Mouse (Mus musculus): ENCODE measurements at regions not wholly inside any gene's neighbourhood (a gene's known extent, or its start where the extent isn't known, plus 50 kb on each side); places are given as distances from the start of the nearest gene placed in this dataset.
A peak's percentile ranks its signal among the peaks of the same experiment; 100 is the strongest.

DNA sequence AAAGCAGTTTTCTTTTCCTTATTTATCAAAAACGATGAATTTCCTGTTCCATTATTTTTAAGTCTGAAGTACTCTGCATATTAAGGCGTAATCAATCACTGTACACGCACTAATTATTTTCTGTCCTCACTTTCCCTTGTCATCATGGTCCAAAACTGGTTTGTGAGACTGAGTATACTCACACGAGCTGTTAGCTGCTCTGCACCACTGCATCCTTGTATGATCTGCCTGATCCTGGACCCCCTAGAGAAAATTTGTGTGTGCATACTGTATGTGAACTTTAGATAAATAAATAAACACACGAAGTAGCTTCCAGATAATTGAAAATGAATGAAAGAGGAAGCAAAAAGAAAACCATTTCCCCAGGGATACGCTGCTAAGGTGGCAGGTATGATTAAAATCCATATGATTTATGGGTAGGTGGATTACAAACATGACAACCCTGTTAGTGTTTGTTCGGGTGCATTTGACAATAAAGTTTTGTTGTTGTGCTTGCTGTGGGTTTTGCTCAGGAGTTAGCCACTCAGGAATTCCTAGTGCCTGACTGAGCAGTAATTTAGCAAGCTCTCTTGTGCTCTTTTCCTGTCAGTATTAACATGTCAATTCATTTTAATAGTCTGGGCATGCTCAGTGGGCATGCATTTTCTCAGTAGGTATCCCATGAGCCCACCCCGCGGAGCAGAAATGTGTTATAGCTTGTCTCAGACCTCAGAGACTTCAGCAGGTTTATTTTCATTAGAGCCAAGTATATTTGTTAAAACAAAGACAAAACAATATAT is 666.6 kb upstream of the Zeb2 start:
- DNase-seq (ENCODE audit: extremely low read depth, insufficient read length, low spot score) = no peak

DNA sequence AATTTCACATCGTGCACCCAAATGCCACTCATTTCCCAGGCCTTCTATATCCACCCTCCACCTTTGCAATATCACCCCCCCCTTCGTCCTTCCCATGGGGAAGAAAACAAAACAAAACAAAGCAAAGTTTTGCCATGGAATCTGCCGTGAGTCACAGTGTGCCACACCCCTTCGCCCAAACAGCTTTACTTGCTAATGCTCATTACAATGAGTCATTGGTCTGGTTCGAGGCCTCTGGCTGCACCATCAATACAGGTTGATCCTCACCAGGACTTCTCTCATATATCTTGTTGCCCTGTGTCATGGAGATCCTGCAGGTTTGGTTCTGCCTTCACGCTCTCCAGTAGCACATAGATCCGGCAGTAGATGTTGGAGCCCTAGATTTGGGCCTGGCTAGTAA is 660.3 kb upstream of the Zeb2 start:
- peak; percentile 13 for DNase-seq (ENCODE audit: extremely low read depth, insufficient read length, low spot score)

DNA sequence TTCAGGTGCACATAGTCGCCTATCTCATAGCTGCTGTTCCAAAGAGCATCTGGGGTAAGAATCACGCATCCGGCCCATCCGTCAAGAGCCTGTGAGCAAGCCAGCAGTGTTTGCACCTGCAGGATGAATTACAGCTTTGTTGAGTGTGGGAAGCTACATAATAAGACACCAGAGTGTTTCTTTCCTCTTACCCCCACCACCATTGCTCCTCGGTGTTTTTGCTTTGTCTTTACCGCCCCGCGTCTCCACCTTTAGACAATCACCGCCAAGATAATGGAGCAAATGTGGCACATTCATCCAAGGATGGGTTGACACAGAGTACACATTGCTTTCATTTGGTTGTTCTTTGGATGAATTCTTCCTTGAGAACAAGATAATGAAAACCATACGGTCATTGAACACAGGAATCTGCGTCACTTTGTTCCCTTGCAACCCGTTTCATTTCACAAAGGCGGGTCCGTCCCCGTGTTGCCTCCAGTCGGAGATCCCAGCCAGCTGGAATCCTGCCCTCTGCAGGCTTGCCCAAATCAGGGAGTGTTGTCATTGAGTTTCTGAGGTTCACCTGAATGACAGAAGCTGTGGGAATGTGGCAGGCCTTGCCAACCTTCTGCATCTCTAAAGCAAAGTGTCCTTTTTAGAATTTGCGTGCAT is 659.4 kb upstream of the Zeb2 start:
- no peak for DNase-seq (ENCODE audit: extremely low read depth, insufficient read length, low spot score)

DNA sequence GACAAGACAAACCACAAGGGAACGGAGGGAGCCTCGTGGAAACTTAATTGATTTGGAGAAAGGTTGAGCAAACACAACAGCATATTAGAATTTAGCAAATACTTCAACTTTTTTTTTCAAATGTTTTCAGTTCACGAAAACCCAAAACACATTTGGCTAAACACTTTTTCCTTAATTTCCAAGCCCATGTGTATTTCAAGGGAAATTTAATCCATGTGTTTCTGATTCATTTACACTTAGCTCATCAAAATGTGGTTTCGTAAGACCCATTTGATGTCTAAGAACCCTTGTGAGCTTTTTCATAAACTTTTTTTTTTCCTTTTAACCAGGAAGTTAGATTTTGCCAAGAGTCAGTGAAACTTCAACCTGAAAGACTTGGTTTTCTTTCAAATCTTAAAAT is 658.5 kb upstream of the Zeb2 start:
- no peak for DNase-seq (ENCODE audit: extremely low read depth, insufficient read length, low spot score)

DNA sequence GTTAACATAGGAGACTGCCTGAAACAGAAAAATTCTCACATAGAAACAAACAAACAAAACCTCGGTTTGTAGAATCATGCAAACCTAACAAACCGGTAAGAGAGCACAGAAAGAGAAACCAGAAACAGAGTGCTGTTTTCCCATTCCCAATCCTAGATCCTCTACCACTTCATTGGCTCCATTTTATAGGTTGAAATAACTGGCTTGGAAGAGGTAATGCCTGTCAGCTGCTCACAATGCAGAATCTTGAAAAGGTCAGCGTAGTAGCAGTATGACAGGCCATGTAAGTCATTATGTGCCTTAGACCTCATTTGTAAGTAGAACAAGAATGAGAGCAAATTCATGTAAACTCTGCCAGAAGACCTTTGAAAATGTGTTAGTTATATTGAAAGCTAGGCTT is 657.2 kb upstream of the Zeb2 start:
- DNase-seq (ENCODE audit: extremely low read depth, insufficient read length, low spot score) = no peak

DNA sequence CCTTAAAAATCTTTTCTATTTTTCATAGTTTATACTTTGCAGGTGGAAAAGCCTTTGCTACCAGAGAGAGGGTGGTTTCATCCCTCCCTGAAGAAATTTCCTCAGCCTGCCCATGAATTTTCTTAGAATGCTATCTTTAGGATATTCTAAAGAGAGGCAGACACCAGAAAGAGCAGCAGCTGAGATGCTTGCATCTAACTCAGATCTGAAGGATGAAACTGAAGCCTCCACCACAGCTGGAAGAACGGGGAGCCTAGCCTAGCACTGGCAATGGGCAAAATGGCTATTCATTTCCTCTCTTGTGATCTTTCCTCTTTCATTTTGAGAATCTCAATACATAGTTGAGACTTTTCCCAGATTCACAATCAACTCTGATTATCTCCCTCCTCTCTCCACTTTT is 640.0 kb upstream of the Zeb2 start:
- no peak for DNase-seq (ENCODE audit: extremely low read depth, insufficient read length, low spot score)

DNA sequence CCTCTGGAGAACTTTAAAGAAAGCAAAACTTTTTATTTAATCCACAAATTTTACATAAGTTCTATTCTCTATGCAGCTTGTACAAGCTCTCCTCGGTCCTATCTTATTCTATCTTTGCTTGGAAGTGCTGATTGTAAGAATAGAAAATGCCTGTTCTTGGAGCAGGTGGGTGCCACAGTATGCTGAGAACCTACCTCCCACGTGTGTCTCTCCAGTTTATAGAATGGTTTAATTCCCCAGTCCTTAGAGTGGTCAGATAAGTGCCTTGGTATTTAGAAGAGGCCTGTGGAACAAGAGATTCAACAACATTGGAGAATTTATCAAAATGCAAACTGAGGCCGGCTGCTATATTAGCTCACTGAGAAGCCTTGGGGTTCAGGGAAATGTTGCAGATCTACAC is 639.2 kb upstream of the Zeb2 start:
- no peak for DNase-seq (ENCODE audit: extremely low read depth, insufficient read length, low spot score)

DNA sequence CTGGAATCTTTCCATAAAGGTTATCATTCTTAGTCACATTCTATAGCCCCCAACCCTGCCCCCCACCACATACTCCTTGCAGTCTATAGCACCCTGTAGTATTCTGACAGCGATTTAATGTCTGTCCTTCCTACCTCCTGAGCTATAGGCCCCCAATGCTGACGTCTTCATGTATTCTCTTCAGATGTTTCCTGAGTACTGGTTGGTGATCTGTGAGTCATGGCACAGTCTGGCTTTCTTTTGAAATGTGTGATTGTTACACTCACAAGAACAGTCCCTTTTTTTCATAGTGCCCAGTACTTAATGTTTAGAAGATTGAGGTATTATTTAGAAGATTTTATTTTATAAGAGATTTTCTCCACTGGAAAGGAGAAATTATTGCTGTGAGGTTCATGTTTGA is 634.6 kb upstream of the Zeb2 start:
- no peak for DNase-seq (ENCODE audit: extremely low read depth, insufficient read length, low spot score)

DNA sequence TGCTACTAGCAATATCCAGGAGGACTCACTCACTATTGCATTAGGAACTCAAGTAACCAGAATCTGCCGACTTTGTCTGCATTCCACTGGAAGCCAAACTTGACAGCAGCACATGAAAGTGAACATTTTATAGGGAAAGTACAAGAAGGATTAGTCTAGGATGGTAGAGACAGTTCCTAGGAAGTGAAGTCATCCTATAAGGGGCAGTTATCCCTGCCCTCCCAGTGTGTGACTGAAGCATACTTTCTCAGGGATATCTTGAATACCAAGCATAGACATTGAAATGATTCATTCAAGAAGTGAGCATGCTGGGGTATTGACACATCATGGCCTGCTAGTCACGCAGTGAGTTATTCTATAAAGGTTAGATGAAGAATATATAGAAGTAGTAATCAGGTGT is 632.2 kb upstream of the Zeb2 start:
- no peak for DNase-seq (ENCODE audit: extremely low read depth, insufficient read length, low spot score)

DNA sequence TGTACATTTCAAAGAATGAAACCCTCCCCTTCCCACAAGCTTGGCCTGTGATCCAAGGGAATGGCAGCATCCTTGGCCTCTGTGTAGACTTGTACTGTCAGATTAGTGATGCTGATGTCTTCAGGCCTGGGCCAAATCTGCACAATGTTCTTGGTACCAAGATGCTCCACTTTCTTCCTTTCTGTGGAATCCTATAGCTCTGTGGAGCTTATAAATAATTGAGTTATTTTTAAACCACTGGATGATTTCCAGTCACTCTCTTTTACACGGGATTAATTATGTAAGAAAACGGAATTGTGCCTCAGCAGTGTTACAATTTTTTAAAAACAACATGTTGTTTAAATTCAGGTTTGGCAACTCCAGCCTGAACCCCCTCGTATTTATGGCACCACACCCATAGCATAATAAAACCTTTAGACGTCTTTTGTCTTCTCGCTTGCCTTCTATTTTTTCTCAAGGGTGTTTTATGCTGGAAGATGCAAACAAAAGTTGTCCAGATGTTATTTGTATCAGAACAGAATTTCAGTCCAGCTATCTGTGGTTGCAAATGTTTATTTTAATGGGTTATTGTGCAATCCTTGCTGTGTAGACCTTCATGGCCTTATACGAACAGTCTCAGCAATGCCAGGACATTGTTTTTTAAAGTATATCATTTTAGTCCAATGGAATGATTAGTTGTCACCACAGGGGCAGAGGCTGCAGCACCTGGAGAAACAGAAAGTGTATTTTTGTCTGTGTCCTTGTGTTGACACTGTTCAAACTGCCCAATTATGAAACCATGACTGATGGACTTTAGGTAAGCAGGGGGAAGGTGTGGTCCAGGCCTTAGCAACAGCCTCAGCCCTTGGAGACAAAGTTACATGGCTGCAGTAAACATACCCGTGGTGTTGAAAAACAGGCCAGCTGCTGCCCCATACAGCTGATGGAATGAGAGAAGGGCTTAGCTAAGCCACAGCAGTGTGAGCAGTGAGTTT is 630.4 kb upstream of the Zeb2 start:
- peak; percentile 29 for DNase-seq (ENCODE audit: extremely low read depth, insufficient read length, low spot score)

DNA sequence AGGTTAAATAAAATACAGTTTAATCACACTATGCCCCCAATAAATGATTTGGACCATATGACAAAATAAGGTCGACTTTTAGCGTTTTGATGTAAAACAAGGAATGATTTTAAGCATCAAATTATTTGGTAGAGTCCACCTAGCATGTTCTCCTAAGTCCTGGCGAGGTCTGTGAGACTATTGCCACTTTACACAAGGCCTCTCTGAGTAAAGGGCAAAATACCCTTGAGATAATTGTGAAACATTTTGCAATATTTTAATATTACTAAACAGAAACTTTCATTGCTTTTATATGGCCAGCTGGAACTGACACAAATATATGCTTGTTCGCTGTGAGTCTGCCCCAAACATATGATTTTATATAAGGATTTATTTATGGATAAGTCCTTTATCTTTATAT is 629.4 kb upstream of the Zeb2 start:
- DNase-seq (ENCODE audit: extremely low read depth, insufficient read length, low spot score) = no peak

DNA sequence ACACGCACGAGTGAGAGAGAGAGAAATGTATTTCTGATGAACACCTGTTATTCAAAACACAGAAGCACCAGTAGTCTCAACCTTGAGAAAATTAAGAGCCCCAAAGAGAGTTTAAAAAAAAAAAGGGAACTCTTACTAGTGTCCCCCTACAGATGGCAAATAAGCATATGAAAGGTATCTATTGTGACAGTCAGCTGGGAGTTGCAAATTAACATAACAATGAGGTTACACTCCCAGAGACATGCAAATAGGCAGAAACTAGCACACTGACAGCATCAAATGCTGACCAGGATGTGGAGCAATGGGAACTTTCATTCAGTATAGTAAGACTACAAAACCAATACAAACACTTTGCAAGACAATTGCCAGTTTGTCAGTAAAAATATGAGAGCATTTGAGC is 619.1 kb upstream of the Zeb2 start:
- DNase-seq (ENCODE audit: extremely low read depth, insufficient read length, low spot score) = no peak

DNA sequence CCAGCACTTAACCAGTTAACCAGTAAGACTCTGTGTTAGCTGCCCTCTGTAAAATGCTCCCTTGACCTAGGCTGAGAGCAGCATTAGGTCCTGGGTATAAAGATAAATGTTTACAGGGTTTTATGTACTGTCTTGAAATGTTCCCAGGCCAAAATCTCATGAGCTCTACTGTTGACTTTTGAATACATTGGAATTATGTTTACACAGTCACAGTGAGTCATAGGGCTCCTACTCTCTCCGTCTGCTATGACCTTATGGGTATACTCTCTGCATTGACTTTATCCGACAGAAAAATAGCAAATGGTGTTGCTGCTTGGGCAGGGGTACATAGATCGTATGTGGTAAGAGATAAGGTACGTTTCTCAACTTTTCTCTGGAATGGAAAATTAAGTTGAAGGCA is 596.8 kb upstream of the Zeb2 start:
- DNase-seq (ENCODE audit: extremely low read depth, insufficient read length, low spot score) = no peak

DNA sequence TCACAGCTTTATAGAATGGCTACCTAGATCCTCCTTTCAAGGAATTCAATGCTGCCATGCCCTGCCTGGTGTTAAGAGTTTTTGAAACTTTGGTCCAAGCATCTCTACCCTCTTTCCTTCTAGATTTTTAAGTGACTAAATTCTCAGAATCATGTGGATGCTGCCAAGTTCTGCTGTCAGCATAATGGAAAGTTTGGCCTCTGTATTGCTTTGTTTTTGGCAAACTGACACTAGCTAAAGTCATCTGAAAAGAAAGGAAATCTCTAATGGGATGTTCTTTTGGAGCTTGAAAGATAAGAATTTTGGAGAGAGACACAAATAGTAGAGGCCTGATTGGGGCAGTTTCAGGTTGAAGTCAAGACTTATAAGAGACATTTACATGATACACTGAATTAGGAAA is 589.8 kb upstream of the Zeb2 start:
- no peak for DNase-seq (ENCODE audit: extremely low read depth, insufficient read length, low spot score)

DNA sequence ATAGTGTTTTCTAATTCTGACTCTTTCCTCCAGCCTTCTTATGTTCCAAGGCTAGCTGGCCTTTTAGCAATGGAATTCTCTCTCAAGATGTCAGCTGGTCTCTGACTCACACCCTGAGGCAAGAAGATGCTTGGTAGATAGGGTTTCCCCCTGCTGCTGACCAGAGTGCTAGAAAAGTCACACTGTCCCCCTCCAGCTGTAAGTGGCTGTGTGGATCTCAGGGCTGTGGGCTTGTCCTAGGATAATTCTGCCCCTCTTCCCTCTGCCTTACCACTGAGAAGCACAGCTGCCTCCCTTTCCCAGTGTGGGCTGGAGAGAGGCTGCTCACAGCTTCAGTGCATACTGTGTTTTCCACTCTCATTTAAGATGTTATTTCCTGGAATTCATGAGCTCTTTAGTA is 585.3 kb upstream of the Zeb2 start:
- peak; percentile 23 for DNase-seq (ENCODE audit: extremely low read depth, insufficient read length, low spot score)

DNA sequence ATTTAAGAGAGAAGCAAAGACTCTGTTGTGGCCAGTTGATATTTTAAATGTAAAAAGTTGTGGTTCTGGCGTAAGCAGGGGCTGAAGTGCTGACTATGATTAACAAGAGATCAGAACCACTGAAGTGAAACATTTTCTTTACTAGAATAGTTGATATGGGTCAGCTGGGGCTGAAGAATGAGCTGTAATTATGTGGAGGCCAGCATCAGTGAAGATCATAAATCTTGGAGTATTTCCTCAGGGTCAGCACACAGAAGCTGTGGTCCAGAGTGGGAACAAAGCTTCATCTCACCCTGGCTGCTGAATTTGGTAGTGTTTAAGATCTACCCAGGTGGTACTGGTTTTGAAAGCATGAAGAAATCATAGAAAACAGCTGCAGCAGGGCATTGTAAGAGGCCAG is 583.4 kb upstream of the Zeb2 start:
- no peak for DNase-seq (ENCODE audit: extremely low read depth, insufficient read length, low spot score)

DNA sequence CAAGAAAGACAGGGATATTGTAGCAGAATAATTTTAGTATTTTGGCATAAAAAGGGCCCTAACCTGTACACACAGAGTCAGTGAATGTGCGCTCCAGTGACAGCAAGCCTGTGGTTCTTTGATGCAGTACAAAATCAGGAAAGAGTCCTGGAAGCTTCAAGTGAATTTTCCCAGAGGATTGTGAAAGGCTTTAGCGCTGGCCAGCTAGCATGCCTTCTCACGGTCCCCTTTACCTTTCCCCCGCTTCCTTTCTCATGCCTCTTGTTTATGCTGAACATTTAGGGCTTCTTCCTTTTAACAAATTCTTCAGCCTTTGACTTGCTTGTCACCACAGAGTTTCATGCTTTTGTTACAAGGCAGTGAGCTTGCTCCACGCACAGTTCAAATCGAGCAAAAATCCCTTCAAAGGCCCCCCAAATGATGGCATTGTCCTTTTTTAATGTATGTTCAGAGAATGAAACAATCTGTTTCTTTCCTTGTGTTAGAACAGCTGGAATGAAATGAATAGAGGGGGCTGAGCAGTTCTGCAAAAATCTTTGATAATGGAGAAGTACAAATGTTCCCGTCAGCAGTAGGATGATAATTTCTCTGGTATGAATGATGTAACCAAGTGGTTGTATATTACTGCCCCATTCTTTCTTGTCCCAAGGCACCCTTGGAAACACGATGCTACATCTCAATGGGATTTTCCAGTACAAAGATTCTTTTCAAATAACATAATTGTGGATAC is 576.3 kb upstream of the Zeb2 start:
- DNase-seq (ENCODE audit: extremely low read depth, insufficient read length, low spot score) = no peak

DNA sequence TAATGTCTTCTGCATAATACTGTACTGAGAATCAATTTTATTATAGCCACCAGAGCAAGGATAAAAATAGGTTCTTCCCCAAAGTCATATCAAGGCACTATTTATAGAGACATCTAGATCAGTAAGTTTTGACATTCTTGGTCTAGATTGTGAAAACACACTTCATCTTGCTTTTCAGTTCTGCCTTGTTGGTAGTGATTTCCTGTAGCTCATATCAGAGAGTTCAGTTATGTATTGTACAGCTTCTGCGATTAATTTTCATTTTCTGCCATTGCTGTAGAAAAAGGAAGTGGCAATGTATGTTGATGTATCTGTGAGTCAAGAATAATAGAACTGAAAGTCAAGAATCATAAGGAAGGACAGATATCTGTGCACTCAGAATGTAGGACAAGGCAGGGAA is 575.6 kb upstream of the Zeb2 start:
- DNase-seq (ENCODE audit: extremely low read depth, insufficient read length, low spot score) = no peak

DNA sequence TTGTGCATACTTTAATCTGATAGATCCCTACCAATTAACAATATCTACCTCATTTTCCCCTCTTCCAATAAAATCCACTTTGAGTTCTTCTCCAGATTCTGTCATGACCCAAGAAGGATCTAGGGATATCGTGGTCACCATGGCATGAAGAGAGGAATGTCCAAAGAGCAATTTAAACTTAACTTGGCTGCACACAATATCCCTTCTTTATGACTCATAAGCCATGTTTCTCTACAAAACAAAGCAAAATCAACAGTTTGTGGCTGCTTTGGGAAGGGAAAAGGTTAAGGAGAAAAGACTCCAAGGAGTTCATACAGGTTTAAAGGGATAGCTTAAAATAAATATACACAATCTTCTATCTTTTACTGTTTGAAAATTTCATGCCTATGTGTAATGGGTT is 571.8 kb upstream of the Zeb2 start:
- DNase-seq (ENCODE audit: extremely low read depth, insufficient read length, low spot score) = peak; percentile 25

DNA sequence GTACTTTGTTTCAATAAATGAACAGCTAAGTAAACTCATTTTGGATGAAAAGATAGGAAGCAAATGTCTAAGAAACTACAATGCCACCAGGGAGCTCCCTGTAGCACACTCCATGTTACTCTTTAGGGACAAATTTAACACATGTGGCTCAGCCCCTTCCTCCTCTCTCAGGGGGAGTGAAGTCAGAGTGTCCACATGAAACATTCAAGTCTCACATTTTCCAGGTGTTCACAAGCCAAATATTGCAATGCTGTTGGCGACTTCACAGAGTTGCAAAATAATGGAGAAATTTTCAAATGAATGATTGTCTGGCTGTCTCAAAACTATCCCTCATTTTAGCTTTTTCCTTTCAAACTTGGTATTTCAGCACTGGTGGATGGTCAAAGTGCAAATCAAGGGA is 564.1 kb upstream of the Zeb2 start:
- no peak for DNase-seq (ENCODE audit: extremely low read depth, insufficient read length, low spot score)

Data from 3134 (cell line).